Mouse (Mus musculus) neural tube, embryonic 10.5 days (tissue): ENCODE results near the gene Adi1.
A peak's percentile ranks its signal among the peaks of the same experiment; 100 is the strongest.

Experiments used
- DNase-seq: peaks from one replicate; pipeline ENCODE4 v3.0.0-alpha.2; 2017; ENCODE audit warnings: low spot score; ENCODE audit errors: extremely low spot score

The Adi1 gene

GRCm38 (mm10) chr12:28675121-28675924 is at the start of gene Adi1:
Gene Adi1, plus strand, starts transcription at chr12:28675231.
- peak; percentile 90 for DNase-seq

DNA sequence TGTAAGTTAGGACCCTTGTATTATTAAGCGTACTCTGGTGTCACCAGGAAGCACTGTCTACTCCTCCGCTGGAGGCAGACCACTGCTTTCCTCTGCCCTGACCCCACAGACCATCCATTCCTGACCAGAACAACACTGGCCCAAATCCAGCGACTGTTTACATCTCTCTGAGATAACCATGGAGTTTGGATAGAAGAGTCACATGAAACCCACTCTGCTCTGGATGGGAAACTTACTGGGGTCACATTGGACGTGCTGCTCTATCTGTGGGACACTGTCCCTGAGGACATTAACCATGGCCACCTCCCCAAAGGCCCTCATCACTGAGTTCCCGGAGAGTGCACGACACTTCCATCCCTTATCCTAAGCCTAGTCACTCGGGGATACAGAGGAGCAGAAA is 49.6 kb upstream of the Adi1 start:
- no peak for DNase-seq

DNA sequence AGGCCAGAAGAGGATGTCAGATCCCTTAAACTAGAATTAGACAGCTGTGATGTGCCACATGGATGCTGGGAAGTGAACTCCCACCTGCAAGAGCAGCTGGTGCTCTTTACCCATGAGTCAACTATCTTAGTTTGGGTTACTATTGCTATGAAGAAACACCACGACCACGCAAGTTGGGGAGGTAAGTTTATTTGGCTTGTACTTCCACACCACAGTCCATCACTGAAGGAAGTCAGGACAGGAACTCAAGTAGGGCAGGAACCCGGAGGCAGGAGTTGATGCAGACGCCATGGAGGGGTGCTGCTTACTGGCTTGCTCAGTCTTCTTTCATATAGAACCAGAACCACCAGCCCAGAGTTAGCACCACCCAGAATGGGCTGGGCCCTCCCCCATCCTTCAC is 47.9 kb upstream of the Adi1 start:
- no peak for DNase-seq

- DNase-seq, result no peak
Observed at GRCm38 (mm10) chr12:28628436-28628835, 46.6 kb upstream of the Adi1 start.

- DNase-seq, result no peak
Observed at GRCm38 (mm10) chr12:28635058-28635534, 39.9 kb upstream of the Adi1 start.

- peak; percentile 93 for DNase-seq
Observed at GRCm38 (mm10) chr12:28635535-28636476, 39.2 kb upstream of the Adi1 start, which contains the start of gene Rps7. Gene Rps7, minus strand, starts transcription at chr12:28635953.

DNA sequence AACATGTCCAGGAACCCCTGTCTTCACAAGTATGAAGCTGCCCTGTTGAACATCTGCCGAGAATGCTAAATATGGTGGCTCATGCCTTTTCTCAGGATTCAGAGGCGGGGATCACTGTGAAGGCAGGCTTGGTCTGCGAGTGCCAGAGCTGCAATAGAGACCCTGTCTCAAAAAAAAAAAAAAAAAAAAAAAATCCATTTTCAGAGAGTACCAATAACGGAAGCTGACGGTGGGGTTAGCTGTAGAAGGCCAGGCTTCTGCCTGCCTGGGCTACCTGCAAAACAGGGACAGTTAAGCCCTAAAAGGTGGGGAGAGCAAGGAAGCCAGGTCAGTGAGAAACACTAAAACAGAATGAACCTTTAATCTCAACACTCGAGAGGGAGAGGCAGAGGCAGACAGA is 38.5 kb upstream of the Adi1 start:
- no peak for DNase-seq

DNA sequence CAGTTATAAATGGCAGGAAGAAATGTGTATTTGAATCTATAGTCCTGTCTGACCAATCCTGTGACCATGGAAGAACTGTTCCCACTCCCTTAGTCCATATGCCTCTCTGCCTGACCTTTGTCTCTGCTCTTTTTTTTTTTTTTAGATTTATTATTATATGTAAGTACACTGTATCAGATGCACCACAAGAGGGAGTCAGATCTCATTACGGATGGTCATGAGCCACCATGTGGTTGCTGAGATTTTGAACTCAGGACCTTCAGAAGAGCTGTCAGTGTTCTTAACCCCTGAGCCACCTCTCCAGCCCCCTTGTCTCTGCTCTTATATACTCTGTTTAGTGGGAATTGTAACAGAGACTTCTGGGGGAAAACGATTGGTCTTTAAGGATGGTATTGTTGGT is 36.3 kb upstream of the Adi1 start:
- no peak for DNase-seq

DNA sequence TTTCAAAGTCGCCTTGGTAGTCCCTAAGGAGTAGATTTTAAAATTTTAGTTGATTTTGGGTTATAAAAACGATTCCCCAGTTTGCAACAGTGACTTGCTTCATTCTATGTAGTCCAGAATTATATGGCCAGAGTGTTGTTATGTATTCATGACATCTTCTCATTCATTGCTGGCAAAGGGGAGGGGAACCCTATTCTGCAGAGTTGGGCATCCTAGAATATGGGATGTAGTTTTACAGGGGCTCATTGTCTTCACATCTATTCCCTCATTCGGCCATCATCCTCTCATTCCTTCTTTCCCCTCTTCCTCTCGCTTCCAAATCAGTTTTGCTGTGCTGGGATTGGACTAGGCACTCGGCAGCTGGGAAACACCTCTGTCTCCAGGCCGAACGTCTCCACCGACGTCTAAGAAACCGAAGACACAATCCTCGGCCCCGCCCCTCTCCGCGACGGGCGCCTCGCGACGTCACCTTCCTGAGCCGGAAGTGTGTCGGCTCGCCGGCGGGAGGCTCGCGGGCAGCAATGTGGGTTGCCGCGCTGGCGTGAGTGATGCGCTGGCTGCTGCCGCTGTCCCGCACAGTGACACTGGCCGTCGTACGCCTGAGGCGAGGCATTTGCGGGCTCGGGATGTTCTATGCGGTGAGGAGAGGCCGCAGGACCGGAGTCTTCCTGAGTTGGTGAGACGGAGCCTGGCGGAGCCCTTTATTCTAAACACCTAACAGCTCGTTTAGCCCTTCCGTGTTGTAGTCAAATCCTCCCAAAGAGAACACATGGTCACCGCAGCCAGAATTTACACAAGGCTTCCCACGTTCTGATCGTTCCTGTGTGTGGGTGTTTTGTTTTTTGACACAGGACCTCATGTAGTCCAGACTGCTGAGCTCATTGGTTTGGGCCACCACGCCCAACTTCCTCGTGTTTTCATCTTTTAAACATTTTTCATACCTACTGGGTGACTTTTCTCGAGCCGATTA is 25.6 kb upstream of the Adi1 start, which contains the start of gene Rnaseh1:
Rnaseh1 (plus strand) TSS at position 462 of the 970 bp plus-strand sequence.
- DNase-seq, result peak; percentile 88

- DNase-seq, result no peak
Observed at GRCm38 (mm10) chr12:28662628-28663027, 12.4 kb upstream of the Adi1 start.

GRCm38 (mm10) chr12:28666734-28667133 is 8.3 kb upstream of the Adi1 start:
- DNase-seq, result no peak

DNA sequence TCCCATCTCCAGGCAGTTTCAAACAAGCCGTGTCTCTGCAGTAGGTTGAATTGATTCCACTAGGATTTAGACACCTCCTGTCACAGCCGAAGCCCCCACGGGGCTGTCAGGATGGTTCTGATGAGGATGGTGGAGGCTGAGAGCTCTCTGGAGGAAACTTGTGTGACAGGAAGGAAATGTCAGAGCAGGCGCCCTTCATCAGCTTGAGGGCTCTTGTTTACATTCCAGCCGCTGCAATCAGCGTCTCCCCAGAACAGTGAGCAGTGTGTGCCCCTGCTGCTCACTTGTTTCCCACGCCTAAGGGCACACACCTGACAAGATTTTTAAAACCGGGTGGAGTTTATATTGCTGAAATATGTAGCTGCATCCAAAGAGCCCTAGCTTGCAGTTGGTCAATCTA is 7.7 kb upstream of the Adi1 start:
- no peak for DNase-seq

DNA sequence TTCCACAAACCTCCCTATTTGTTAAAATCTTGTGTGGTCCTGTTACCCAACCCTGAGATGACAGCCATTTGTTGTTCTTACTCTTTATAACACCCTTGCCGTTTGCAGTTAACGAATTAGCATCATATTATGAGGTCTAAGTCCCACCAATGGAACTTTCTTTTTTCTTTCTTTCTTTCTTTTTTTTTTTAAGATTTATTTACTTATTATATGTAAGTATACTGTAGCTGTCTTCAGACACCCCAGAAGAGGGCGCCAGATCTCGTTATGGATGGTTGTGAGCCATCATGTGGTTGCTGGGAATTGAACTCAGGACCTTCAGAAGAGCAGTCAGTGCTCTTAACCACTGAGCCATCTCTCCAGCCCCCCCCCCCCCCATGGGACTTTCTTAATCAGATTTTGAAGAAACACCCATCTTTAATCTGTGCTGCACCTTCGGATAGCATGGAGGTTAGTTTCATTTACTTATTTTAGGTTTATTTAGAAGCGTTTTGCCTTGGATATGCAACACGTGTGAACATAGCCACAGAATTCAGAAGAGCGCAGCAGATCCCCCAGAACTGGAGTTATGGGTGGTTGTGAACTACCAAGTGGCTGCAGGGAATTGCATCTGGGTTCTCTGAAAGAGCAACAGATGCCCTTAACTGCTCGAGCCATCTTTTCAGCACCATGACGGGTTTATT is 852 bp upstream of the Adi1 start:
- DNase-seq, result no peak

GRCm38 (mm10) chr12:28675925-28676209 is 836 bp downstream of the Adi1 start:
- DNase-seq, result peak; percentile 22

DNA sequence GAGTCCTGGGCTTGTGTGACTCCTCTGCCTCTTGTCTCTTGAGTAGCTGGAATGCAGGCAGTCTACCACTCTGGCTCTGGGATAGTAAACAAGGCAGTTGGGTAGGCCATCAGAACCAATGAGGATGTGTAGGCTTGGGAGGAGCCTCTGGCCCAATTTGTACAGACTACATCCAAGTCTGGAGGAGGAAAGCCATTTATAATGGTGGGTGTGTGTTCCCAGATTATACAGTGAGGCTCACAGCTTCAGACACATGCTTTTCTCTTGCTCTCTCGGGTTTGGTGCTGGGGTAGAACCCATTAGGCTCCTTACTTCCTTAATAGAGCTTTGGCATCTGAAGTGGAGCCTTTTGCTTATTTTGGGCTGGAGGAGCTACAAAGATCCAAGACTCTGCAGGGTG is 9.6 kb downstream of the Adi1 start:
- DNase-seq, result no peak

GRCm38 (mm10) chr12:28685771-28686170 is 10.7 kb downstream of the Adi1 start:
- no peak for DNase-seq

DNA sequence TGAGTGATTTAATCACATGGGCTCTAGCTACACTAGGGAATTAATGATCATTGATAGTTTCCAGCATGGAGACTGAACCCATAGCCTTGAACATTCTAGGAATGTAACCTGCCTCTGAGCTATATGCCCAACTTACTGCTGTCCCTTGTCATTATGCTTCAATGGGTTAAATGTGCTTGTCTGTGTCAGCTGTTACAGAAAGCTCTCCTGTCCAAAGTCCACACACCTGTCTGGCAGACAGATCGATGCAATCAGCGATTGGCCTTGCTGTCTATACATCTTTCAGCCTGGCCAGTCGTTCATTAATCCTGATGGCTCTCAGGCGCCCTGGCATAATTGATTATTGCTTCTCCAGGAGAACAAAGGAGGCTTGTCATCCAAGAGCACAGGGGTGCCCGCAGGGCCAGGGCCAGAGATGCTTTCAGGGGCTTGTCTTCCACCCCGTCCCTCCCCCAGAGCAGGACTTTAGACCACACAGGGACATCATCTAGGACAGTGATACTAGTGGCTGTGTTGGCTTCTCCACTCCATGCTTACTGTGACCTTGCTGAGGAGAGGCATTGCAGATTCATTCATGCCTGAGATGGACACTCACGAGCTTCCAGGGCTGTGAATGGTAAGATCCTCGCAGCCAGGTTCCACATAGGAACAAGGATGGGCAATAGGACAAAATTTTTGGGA is 11.3 kb downstream of the Adi1 start:
- no peak for DNase-seq

DNA sequence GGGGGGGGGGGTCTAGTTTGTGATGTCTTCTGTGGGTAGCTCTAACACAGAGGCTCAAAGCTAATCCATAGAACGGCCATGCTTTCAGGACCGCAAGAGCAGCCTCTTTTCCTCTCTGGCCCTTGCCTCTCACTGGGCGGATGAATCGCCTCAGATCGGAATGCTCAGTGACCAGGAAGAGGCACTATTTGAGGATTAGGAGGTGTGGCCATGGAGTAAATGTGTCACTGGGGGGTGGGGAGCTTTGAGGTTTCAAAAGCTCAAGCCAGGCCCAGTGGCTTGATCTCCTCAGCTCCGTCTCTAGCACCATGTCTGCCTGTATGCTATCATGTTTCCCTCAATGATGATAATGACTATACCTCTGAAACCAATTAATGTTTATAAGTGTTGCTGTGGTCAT is 14.0 kb downstream of the Adi1 start:
- DNase-seq, result no peak

DNA sequence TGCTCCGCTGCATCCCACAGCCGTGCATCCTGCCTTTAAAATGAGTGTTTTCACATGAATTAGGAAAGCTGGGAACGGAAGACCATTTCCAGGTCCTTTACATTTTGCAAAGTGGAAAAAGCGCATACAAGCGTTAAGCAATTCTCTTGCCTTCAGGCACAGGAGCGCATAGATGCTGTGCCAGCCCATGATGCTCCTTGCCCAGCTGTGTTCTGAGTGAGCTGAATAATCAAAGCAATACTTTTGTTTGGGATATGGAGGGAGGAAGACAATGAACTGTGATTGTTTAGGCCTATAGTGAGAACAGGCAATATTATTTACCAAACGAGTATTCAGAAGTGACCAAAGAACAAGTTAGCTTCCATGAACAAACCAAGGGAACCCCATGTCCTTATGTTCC is 15.7 kb downstream of the Adi1 start:
- DNase-seq, result no peak

DNA sequence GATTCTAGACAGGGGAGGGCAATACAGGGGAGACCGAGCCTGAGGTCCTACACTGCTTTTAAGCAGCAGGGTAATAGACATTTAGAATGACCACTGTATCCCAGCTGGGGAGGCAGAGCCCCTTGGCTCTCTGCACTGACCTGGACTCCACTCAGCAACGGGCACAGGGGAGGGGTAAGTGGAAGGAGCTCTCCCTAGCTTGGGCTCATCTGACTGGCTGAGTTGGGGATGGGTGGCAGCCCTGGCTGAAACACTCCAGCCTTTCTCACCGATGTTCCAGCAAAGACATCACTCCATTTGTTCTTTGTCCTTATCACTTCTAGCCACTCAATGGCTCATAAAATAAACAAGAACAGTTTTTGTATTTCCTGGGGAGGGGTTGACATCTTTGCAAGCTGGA is 18.7 kb downstream of the Adi1 start:
- DNase-seq, result no peak
